Mouse (Mus musculus) monocyte, adult 5-6 weeks (primary cell): ENCODE data around the gene Ulk1. TPM values are rescaled to one million over a fixed set of nuclear protein-coding genes. Genes with fewer than 3 reads are reported as not detected.
"Not testable (repeated sequence)": the region's sequence is repeated elsewhere in the genome, so short reads cannot be mapped to it uniquely, and the experiment has no call there.

Source experiments
- ATAC-seq: fragments of 153-309, 156-312 bp; replicated peaks from 2 replicates; pipeline ENCODE4 v1.8.0; 2017; ENCODE audit warnings: mild to moderate bottlenecking; ENCODE audit not compliant: low TSS enrichment, insufficient number of reproducible peaks, severe bottlenecking, poor library complexity, low FRiP score
- total RNA-seq: library from RNA; stranded (forward); fragments of 200-1000, 200-491, 200-594 nt; gene quantifications from 3 replicates; pipeline ENCODE4 v1.2.3, GENCODE M21; 2017

The Ulk1 gene
- 12.3 to 43.3 TPM (median 17.1 TPM) in 3 replicates for total RNA-seq

DNA sequence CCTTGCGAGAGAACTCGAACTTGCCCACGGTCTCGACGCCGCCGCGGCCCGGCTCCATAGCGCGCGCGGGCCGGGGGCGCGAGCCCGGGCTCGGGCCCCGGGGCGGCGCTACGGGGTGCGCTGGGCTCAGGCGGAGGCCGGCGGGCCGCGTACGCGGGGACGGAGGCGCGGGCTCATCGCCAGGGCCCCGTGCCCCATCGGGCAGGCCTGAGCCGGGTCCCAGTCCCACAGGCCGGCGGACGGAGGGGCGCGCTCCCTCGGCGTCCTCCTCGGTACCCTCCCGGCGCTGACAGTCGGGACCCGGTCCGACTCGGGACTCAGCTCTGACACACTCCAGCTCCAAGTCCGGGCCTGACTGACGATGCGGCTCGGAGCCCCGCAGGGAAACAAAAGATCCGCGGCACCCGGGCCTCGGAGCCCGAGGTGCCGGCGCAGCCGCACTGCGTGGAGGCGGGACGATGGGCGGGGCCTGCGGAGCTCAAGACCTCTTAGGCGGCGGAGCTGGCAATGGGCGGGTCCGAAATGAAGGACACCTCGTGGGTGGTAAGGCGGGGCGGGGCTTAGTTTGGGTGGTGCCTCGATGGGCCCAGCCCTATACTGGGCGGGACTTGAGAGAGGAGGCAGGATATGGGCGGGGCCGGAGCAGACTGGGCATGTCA is at the start of gene Ulk1:
Ulk1 (minus strand) TSS at position 431 of the 659 bp plus-strand sequence.
- ATAC-seq, result peak; percentile 88

DNA sequence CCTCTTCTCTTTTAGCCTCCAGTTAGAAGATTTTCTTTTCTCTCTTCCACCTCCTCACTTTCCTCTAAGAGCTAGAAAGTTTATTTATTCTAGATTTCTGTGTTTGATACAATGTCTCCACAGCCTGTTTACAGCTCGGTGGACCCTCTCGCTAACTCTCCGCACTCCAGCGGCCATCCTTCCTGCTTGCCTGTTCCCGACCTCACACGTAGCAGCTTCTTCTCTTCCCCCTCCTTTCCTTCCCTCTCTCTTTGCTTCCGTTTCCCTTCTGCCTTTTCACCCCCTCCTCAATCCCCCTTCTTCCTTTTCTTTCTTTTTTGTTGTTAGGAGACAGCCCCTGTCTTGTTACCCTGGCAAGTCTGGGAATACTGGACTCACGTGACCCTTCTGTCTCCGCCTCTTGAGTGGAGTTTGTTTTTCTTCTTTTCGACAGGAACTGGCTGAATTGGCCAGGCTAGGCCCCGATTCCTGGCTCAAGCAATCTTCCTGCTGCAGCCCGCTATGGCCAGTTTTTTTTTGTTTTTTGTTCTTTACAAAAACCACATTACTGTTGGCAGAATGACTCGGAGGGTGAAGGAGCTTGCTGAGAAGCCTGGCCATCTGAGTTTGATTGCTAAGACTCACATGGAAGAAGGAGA is 49.2 kb upstream of the Ulk1 start:
- no peak for ATAC-seq

DNA sequence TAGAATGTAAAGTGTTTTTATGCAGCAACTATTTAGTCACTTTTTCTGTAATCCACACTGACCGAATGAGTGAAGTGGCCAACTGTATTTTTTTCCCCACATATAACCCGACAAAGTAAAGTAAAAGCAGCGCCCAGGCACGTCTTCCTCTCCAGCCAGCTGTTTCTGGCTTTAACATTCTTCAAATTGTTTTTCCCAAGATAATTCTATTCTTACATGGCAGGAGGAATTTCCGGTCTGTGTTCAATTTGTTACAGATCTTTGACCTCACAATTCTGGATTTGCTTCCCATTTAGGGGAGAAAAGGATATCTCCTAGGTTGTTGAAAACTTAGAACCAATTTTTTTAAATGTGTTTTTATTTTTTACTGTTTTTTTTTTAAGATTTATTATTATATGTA is 47.2 kb upstream of the Ulk1 start:
- ATAC-seq, result no peak

DNA sequence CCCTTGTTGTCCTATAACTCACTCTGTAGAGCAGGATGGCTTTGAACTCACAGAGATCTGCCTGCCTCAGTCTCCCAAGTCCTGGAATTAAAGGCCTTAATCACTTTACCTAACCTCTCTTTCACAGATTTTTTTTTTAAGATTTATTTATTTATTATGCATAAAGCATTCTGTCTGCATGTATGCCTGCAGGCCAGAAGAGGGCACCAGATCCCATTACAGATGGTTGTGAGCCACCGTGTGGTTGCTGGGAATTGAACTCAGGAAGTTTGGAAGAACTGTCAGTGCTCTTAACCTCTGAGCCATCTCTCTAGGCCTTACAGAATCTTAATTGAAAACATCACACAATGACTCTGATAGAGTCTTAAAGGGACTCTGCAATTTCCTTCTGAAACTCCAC is 43.1 kb upstream of the Ulk1 start:
- no peak for ATAC-seq

DNA sequence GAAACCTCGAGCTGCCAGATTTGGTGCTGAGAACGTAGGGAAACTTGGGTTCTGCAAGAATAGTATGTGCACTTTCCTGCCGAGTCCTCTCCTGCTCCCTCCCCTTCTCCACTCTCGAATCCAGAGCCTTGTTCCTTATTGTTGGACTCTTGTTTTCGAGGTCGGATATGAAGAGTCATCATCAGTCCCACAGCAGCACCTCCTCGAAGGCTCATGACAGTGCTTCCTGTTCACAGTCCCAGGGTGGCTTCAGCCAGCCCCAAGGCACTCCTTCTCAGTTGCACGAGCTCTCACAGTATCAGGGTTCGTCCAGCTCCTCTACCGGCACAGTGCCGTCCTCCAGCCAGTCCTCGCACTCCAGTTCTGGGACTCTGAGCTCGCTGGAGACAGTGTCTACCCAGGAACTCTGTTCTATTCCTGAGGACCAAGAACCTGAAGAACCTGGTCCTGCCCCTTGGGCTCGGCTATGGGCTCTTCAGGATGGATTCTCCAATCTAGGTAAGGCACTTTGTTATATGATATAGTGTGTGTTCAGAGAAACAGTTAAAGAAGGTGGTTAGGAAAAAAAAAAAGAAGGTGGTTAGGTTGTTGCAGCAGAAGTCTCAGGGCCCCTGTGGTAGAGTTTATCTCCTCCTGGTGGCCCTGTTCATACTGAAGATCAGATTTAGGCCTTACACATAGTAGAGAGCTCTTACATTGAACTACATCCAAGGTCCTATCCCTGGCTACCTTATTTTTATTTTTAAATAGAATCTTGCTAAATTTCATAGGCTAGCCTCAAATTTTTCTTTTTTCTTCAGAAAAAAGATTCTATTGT is 31.4 kb upstream of the Ulk1 start:
- ATAC-seq, result no peak

DNA sequence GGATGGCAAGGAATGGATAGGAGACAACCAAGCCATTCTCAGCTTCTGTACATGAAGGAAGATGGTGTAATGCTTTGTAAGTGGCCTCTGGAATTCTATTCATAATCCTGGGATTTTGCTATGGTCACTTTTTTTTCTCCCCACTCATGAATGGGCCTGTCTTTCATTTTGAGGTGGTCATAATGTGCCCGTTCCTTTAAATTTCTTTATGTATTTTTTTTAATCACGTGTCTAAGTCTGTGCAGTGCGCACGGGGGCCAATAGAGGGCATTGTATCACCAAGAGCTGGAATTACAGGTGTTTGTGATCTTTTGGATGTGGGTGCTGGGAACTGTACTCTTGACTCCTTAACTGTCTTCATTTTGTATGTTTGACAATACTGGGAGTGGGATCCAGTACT is 30.6 kb upstream of the Ulk1 start:
- ATAC-seq, result no peak

DNA sequence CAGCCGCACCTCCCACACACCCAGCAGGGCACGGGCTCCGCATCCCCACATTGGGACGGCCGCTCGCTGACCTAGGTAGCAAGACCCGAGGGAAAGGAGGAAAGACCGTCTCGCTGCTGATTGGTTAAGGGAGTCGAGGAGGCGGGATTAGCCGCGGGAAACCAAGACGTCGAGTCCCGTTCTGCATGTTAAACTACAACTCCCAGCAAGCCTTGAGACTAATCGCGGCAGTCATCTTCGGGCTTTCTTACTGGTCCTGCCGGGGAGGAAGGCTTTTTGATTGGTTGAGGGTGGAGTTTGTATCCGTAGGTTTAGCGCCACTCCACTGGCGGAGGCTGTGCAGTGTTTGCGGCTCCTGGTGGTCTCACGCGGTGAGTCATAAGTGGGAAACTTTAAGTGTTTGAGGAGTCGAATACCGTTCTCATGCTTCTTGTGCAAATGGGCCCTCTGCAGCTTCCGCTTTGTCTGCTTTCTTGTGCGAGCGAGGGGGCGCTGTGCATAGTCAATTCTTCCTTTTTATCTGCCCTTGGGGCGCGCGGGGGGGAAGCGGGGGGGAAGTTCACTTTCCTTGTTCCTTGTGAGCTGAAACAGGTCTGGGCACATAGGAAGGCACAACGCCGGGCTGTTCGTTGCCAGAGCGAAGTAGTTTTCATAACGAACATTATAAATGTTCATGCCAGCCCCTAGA is 29.9 kb upstream of the Ulk1 start, which contains the start of the genes Hscb and Chek2:
Hscb (minus strand) TSS at position 100 of the 688 bp plus-strand sequence.
Chek2 (plus strand) TSS at position 302 of the 688 bp plus-strand sequence.
- ATAC-seq, result peak; percentile 98

DNA sequence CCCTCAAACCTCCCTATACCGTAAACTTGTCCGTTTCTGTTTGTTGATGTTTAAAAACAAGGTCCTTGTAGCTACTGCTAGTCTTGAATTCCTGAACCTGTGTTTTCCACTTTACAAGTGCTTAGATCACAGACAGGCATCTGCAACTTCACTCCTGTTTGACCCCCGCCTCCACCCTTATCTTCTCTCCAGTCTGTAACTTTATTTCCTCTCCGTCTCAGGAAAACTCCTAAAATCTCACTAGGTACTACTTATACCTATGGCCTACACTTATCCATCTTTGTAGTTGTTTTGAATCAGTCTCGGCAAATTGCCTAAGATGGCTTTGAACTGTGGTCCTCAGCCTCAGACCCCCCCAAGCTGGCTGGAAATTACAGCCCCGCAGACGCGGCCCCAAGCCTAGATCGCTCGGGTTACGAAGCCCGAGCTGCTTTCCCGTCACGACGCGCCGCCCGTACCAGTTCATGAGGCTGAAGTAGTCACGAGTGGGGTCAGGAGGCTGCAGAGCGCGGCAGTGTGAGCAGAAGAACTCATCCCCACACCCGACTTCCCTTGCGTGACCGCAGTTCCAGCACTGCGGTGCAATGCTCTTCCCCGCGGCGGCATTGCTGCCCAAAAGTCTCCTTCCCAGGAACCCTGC is 29.3 kb upstream of the Ulk1 start:
- ATAC-seq, result peak; percentile 60

DNA sequence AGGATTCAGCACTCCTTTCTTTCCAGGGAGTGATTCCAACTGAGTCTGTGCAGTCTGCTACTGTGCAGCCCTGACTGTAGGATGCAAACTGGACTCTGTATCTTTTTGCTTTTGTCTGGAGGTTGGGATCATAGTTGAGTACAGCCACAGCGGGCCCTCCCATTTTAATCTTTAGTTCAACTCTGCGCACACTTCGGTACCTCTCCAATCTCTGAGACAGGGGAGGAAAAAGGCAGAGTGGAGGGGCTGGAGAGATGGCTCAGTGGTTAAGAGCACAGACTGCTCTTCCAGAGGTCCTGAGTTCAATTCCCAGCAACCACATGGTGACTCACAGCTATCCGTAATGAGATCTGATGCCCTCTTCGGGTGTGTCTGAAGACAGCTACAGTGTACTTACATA is 28.1 kb upstream of the Ulk1 start:
- ATAC-seq, result not testable (repeated sequence)

DNA sequence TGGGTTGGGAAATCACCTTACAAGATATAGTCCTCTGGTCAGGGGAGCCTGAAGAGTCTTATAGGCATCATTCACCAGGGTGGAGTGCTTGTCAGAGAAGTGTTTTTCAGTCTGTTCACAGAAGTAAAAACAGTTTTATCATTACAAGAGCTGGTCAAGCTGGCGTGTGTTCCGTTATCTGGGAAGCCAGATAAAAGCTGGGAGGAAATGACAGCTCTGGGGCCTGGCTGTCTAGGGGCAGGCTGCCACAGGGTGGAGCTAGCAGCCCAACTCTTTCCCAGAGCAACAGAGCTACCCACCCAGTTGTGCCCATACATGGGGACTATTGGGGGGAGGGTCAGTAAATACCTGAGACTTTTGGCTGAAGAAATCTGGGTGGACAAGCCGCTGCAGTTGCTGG is 26.1 kb upstream of the Ulk1 start:
- ATAC-seq, result no peak

DNA sequence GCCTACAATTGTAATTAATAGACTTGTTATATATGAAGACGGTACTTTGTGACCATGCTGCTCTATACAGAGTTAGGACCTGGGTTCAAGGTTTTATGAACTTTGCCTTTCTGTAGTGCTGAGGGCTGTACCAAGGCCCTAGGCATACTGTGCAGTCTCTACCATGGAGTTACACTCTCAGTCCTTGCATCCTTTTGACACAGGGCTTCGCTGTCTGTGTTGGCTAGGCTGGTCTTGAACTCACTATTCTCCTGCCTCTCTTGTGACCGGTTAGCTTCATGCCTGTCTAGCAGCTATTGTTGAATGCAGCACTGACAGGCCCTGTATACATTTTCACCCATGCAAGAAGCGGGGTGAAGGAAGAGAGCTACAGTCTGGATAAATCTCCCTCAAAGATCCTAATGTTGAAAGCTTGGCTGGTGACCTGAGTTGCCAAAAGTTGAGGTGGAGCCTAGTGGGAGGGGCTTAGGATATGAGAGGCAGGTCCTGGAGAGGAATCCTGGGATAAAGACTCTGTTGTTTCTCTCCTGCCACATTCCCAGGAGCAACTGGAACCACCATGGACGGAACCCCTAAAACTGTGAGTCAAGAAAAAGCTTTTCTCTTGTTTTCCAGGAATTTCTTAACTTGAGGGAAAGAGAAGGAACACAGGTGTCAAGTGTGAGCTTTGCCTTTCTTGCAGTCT is 21.3 kb upstream of the Ulk1 start:
- ATAC-seq, result no peak

DNA sequence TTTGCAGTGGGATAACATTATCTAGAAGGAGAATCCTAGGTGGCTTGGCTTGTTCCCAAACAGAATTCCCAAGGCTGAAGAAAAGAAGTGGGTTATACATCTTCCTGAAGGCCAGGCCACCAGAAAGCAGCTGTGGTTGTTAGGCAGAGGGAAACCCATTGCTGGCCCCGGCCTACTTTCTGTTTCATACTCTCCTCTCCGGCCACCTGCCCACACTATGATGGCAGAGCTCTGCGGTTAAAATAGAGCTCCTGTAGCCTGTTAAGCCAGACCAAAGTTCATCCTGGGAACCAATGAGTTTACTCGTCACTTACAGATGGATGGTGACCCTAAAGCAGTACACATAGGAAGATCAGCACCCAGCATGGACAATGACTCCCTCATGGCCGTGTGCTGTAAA is 17.7 kb upstream of the Ulk1 start:
- no peak for ATAC-seq

DNA sequence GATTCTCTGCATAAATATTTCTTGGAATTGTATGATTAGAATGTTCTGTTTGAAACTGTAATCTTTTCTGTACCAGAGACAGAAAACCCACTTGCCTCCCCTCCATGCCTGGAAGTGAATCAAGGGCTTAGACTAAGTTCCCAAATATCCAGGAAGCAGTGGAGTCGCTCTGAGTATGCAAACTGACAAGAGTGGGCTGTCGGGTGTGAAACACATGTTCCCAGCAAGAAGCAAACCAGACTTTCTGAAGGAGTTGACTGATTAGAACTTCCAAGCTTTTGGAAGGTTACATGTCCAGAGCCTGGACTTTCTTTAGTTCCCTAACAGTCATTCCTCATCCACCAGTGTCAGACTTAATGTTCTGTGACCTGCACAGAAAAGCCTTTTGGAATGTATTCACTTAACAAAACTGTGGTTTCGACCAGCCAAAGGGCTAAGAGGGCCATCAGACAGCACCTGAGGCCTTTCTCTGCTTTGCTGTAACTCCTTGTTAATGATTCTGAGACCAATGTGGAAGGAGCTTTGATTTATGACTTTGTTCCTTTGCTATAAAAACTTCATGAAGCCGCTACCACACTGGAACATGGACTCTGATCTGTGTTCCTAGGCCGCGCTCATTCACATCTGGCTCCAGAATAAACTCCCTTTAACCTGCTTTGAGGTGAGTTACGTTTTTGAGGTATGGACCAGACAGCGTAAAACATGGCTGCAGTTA is 17.0 kb upstream of the Ulk1 start:
- ATAC-seq, result no peak

DNA sequence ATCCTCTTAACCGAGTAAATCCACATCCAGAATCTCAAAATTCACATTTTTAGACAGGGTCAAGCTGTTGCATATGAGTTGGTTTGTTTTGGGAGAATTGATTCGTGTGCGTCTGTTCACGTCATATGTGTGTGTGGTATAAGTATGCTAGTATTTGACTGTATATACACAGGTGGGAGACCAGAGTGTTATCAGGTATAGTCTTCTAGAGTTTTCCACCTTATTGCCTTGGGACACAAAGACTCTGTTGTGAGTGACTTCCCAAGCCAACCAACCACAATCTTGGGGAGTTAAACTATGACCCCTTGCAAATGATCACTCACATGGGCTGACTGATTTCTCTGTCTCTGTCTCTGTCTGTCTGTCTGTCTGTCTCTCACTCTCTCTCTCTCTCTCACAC is 14.5 kb upstream of the Ulk1 start:
- ATAC-seq, result no peak

DNA sequence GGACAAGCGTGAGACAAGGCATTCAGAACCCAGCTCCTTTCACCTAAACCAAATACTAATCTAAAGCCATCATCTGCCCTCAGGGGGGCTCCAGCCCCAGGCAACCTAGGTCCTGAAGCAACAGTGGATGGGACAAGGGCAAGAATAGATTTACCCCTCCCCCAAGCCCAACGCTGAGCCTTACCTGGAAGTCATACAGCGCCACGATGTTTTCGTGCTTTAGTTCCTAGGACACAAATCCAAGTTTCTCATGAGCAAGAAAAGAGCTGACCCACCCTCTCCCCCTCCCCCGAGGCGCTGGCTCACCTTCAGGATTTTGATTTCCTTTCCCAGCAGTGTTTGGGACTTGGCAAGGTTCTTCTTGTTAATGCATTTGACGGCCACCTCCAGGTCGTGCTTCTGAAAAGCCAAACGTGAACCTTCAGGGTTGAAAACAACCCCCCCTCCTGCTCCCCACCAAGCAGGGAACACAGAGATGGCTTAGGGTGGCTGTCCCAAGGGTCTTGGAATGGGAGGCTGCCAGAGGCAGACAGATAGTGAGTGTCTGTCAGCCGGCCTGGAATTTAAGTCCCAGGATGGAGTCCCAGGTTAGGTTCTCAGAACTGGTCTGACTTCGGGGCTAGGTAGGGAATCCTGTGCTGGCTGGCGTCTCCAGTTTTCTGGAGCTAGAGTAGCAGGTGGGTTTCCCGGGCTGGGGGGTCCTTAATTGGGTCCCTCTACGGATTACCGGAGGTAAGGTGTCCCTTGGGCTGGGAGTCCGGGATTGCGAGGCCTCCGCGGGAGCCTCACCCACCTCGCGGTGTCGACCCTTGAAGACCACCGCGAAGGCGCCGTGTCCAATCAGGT is 853 bp downstream of the Ulk1 start:
- no peak for ATAC-seq

DNA sequence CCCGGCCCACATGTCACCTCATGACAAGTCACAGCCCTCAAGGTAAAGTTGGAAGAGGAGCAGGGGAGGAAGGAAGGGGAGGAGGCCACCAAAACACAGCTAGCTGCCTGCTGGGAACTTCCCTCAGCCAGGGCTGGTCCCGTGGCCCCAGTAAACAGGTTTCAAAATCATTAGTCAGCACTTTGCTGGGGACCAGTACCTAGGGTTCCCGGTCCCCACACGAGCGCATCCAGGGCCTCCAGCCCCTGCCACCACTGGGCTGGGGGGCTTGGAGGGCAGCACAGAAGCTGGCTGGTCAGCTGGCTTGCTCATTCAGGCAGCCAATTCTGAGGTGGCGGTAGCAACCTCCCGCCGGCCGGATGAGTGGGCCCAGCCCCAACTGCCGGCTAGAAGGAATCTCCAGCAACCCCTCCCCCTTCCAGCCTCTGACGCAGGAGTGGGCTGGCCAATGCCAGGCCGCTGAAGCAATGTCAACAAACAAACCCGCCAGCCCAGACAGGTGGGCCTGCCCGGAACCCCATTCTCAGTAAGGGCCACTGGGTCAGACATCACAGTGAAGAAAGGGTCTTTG is 1.8 kb downstream of the Ulk1 start:
- peak; percentile 66 for ATAC-seq
